8 mouse cellular contexts compared by ENCODE assay signal in the genomic region with DNA sequence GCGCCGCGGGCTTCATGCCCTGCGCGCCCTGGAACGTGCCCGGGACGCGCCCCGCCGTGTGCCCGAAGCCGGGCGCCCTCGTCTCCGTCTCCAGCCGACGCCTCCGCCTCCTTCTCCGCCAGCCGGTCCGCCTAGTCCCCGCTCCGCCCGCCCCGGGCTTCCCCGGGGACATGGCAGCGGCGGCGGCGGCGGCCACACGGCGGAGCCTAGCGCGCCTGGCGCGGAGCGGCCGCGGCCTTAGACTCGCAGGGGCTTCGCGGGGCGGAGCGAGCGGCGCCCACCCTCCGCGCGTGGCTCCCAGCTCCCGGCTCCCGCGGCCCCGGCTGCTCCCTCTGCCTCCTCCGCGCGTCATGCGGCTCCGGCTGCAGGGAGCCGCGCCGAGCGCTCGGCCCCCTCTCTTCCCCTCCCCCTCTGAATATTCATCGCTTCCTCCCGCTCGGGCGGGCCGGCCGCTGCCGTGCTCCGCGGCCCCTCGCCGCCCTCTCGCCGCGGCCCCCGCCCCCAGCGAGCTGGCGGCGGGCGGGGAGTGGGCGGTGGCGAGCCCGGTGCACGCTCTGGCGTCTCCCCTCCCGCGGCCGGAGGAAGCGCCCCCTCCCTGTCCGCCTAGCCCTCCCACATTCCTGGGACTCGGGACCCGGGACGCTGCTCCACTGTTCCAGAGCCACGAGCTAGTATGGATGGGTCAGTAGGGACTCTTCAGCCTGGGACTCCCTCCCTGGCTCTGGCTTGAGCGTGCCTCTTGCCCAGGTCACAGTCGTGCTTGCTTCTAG. TPM values are rescaled to one million over a fixed set of nuclear protein-coding genes. Genes with fewer than 3 reads are reported as not detected.
DNase-seq lines count a peak whose midpoint lies in the region; ATAC-seq and TF ChIP-seq lines count a peak whose summit lies in the region.

Gene Ptprj (minus strand): TSS at position 412 of the 770 bp plus-strand sequence.

- no peaks in the 10 kb centered on the region for H3K9me3 ChIP-seq in embryonic facial prominence, embryonic 11.5 days (replicated peaks; ENCODE audit: control insufficient read depth, low read length)
- H3K9me3 ChIP-seq in limb, embryonic 12.5 days = no peaks in the 10 kb centered on the region
- H3K9me3 ChIP-seq in midbrain, embryonic 12.5 days = no peaks in the 10 kb centered on the region

- WGBS in embryonic facial prominence, embryonic 11.5 days = 0% methylated on average over 70 of the region's 100 CpGs
- under 1% methylated on average over 92 of the region's 100 CpGs for WGBS in limb, embryonic 12.5 days
- WGBS in midbrain, embryonic 12.5 days = under 1% methylated on average over 66 of the region's 100 CpGs
- WGBS in small intestine, adult 2 months = 1% methylated on average over 92 of the region's 100 CpGs

- H3K4me3 ChIP-seq in embryonic facial prominence, embryonic 11.5 days (ENCODE audit: low read depth, low read length) = peak within 1 kb of the TSS; percentile 82
- H3K4me3 ChIP-seq in limb, embryonic 12.5 days (replicated peaks) = peak within 1 kb of the TSS; percentile 84
- H3K4me3 ChIP-seq in midbrain, embryonic 12.5 days = peak within 1 kb of the TSS; percentile 86
- peak within 1 kb of the TSS; percentile 94 for H3K4me3 ChIP-seq in small intestine, adult 2 months (ENCODE audit: low read depth, low read length)

- peak within 1 kb of the TSS; percentile 99 for H3K4me2 ChIP-seq in embryonic facial prominence, embryonic 11.5 days (ENCODE audit: low read depth, low read length)
- H3K4me2 ChIP-seq in limb, embryonic 12.5 days = peak within 1 kb of the TSS; percentile 96
- H3K4me2 ChIP-seq in midbrain, embryonic 12.5 days (replicated peaks) = peak within 1 kb of the TSS; percentile 93

- no peaks in the 10 kb centered on the region for H3K27me3 ChIP-seq in embryonic facial prominence, embryonic 11.5 days (ENCODE audit: control insufficient read depth, insufficient read depth, low read length)
- H3K27me3 ChIP-seq in limb, embryonic 12.5 days = peaks cover 30% of the 10 kb centered on the region
- H3K27me3 ChIP-seq in midbrain, embryonic 12.5 days = peaks cover 4% of the 10 kb centered on the region
- H3K27me3 ChIP-seq in small intestine, adult 2 months (ENCODE audit: control insufficient read depth, insufficient read depth, low read length) = no peaks in the 10 kb centered on the region

- DNase-seq in layer of hippocampus, adult 11-12 months (ENCODE audit: low spot score) = peak; percentile 60
- DNase-seq in layer of hippocampus, adult 9-10 months (ENCODE audit: low spot score) = no peak
- DNase-seq in embryonic facial prominence, embryonic 11.5 days (ENCODE audit: low spot score) = peak; percentile 75
- DNase-seq in heart, adult 18-20 months = peak; percentile 80 to 82
- peak; percentile 79 for DNase-seq in kidney, adult 11 months

- ATAC-seq in embryonic facial prominence, embryonic 11.5 days (replicated peaks; ENCODE audit: insufficient number of reproducible peaks, low FRiP score, low TSS enrichment, low read depth) = peak; percentile 87
- ATAC-seq in limb, embryonic 12.5 days (ENCODE audit: insufficient number of reproducible peaks, insufficient read depth, low FRiP score, low TSS enrichment, low read depth) = peak; percentile 82
- peak; percentile 88 for ATAC-seq in midbrain, embryonic 12.5 days (ENCODE audit: low FRiP score, low read depth)

- H3K9ac ChIP-seq in embryonic facial prominence, embryonic 11.5 days (replicated peaks; ENCODE audit: low read length) = peak within 1 kb of the TSS; percentile 80
- H3K9ac ChIP-seq in limb, embryonic 12.5 days (replicated peaks) = peak within 1 kb of the TSS; percentile 78
- H3K9ac ChIP-seq in midbrain, embryonic 12.5 days (replicated peaks) = peak within 1 kb of the TSS; percentile 90

- H3K4me1 ChIP-seq in embryonic facial prominence, embryonic 11.5 days (ENCODE audit: control insufficient read depth, insufficient read depth, low read length) = no peaks in the 10 kb centered on the region
- peaks cover 10% of the 10 kb centered on the region; the same call in 1 of the 2 replicates for H3K4me1 ChIP-seq in limb, embryonic 12.5 days (replicated peaks)
- H3K4me1 ChIP-seq in midbrain, embryonic 12.5 days = peaks cover 16% of the 10 kb centered on the region
- peaks cover 25% of the 10 kb centered on the region for H3K4me1 ChIP-seq in small intestine, adult 2 months (ENCODE audit: control insufficient read depth, insufficient read depth, insufficient read length, low read length)

- peak; percentile 46; the same call in 1 of the 2 replicates for TF ChIP-seq POLR2A in small intestine, adult 2 months (IDR thresholded peaks at IDR 0.05; ENCODE audit: low read depth, low read length)

- no peaks in the 10 kb centered on the region for H3K36me3 ChIP-seq in embryonic facial prominence, embryonic 11.5 days (replicated peaks; ENCODE audit: control insufficient read depth, insufficient read depth, low read depth, low read length)
- H3K36me3 ChIP-seq in limb, embryonic 12.5 days = no peaks in the 10 kb centered on the region
- H3K36me3 ChIP-seq in midbrain, embryonic 12.5 days = no peaks in the 10 kb centered on the region
- no peaks in the 10 kb centered on the region for H3K36me3 ChIP-seq in small intestine, adult 2 months (ENCODE audit: control insufficient read depth, insufficient read depth, low read length)

- TF ChIP-seq CTCF in small intestine, adult 2 months (IDR thresholded peaks at IDR 0.05; ENCODE audit: extremely low read depth, insufficient read length, insufficient replicate concordance, low read depth, low read length) = no peak

- peak within 1 kb of the TSS; percentile 75 for H3K27ac ChIP-seq in embryonic facial prominence, embryonic 11.5 days (replicated peaks; ENCODE audit: low read depth, low read length)
- peak within 1 kb of the TSS; percentile 72 for H3K27ac ChIP-seq in limb, embryonic 12.5 days
- peak within 1 kb of the TSS; percentile 89 for H3K27ac ChIP-seq in midbrain, embryonic 12.5 days (replicated peaks)
- H3K27ac ChIP-seq in small intestine, adult 2 months (ENCODE audit: insufficient read depth, low read depth, low read length) = peak within 1 kb of the TSS; percentile 42

RNA-seq across cellular contexts. Expression of gene Ptprj, which starts in this region (rescaled TPM):
- 3.0 and 3.5 TPM in 2 replicates for polyA plus RNA-seq in embryonic facial prominence, embryonic 11.5 days (2014; fragmentation: Nextera tagmentation; extraction: Ambion mirVana)
- total RNA-seq in heart, adult 18-20 months (2021) = 1 to 10 TPM; 6.5 to 8.8 TPM
- polyA plus RNA-seq in limb, embryonic 12.5 days (2016; fragmentation: Nextera tagmentation; extraction: Ambion mirVana) = 1.3 and 1.5 TPM in 2 replicates
- 2.5 and 3.0 TPM in 2 replicates for polyA plus RNA-seq in midbrain, embryonic 12.5 days (2016; fragmentation: Nextera tagmentation; extraction: Ambion mirVana)
- 3.4 and 7.3 TPM in 2 replicates for polyA plus RNA-seq in small intestine, adult 2 months (2012; rRNA removed)
